Mouse (Mus musculus): ENCODE data around the gene Hsd11b1. TPM values are rescaled to one million over a fixed set of nuclear protein-coding genes. Genes with fewer than 3 reads are reported as not detected.
A peak's percentile ranks its signal among the peaks of the same experiment; 100 is the strongest.
"Not testable (repeated sequence)": the region's sequence is repeated elsewhere in the genome, so short reads cannot be mapped to it uniquely, and the experiment has no call there.

Hsd11b1 gene
- total RNA-seq, 4 experiments from 2014 or later = 36.3 to 42.8 (median 37.7) TPM

DNA sequence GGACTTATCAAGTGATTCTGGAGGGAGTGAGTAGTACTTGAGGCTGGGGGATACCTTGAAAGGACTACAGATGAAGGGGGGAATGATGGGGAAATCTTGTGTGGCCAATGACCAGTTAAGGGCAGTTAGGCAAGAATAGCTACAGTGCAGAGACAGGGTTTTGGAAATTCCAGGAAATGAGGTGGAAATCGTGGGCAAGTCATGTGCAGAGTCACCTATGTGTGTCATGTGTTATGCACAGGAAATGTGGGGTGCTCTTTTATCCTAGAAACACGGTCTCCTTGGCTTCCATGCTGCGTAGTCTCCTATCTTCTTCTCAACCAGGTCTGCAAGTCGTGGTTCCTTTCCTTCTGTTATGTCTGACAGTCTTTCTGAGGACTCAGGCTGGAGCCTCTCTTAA is 15.6 kb upstream of the Hsd11b1 start:
- no peak for DNase-seq (ENCODE audit: low spot score in 2 of 2)

DNA sequence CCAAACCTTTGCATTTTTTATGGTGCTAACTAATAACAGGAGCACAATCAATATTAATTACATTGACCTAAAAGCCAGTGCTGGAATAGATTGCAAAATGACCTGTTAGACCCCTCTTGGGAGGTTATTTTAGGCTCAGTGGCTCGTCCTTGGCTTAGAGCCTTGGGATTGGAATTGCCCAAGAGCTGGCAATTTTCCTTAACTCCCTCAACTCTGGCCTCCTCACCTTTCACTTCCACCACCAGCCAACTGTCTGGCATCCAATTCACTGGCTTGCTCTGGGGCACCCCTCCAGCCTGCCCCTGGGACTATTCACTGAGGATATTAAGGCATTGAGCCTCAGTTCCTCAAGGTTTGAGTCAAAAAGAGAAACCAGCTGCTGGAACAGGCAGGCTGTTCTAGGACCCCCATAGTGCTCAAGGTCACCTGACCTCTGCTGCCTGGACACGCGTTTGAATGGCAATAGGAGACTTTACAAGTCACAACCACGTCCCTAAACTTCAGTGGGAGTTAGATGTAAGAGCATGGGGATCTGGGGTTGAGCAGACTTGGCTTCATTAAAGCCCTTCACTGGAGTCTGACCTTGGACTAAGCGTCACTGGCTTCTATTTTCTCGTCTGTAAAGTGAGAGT is 14.7 kb upstream of the Hsd11b1 start:
- no peak for DNase-seq (ENCODE audit: low spot score in 2 of 2)

DNA sequence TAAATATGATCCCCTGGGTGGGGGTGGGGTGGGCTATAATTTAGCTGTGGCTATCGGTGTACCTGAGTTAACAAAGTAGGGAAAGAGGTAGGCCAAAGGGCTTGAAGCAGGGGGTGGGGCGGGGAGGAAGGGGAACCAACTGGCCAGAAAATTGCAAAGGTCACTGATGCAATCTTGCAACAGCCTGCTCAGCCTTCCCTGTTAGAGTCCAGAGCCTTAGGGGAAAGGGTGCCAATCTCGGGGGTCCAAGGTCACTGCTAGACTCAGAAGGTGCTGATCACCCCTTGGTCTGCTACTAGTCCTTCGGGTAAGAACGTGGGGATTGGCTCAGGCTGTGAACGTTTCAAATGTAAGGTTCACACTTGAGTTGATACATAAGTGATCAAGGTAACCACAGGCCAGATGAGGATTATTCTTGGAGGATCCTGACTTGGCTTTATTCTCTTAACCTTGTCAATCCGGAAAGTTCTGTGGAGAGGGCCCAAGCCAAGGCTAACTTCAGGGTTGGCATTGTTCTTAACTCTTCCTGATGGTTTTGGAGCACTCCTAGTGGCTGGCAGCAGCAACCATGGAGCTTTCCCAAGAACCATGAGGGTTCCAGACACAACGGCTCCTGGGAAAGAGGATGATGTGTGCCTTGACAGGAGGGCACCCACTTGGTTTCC is 10.7 kb upstream of the Hsd11b1 start:
- DNase-seq (ENCODE audit: low spot score in 2 of 2) = no peak

DNA sequence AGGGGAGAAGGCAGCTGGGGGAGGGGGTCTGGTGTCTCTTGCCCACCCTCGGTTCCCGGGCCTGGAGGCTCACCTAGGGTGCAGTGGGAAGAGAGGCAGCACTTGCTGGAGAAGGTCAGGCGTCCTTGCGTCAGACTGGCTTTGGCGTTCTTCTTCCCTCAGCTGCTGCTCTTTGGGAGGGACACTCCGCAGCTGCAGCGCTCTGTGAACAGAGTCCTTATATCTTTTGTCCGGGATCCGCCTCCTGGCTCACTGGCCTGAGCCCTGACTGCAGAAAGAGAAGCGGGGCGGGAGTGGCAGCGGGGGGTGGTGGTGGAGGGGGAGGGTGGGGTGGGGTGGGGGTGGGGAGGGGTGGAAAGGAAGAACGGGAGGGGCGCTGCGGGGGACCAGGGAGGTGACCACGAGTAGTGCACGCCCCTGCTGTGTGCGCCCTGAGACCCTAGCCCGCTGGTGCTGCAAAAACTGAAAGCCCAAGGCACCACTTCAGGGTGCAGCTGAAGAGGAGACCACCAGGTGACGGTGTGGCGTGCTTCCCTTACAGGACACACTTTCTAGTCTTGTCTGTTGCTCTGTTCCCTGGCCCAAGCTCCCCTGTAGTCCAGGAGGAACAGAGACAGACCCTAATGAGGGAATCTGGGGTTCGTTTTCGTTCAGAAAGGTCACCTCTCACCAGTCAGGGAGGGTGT is 9.2 kb upstream of the Hsd11b1 start, which contains the start of gene G0s2:
G0s2 (minus strand) TSS at position 302 of the 686 bp plus-strand sequence.
- peak; percentile 66 to 70 for DNase-seq (ENCODE audit: low spot score in 2 of 2)

DNA sequence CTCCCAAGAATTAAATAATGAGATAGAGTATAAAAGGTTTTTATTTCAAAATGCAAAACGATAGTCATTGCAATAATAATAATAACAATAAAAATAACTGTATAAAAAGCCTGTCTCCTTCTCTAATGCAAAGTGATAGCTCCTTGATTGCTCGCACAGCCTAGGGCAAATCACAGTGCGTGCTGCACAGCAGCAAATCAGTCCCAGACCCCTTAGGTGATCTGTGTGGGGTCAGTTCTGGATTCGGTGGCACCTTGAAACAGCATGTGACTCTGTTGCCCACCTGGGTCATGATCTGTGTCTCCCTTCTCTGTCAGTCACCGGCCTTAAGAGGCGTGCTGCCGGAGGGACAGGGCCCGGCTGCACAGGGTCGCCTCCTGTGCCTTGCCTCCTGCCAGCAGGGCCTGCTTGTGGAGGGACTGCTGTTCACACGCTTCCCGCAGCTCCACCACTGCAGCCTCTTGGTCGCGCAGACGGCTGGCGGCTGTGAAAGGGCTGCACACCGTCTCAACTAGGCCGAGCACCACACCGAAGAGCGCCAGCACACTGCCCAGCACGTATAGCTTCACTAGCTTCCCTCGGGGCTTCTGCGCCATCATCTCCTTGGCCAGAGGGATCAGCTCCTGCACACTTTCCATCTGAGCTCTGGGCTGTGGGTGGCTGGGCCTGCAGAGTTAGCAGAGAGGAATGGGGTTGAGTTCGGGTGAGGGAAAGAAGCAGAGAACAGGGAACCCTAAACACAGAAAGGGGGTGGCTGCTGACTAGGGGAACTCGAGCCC is 8.5 kb upstream of the Hsd11b1 start:
- DNase-seq (ENCODE audit: low spot score in 2 of 2) = peak in 1 of 2 experiments; percentile 30

DNA sequence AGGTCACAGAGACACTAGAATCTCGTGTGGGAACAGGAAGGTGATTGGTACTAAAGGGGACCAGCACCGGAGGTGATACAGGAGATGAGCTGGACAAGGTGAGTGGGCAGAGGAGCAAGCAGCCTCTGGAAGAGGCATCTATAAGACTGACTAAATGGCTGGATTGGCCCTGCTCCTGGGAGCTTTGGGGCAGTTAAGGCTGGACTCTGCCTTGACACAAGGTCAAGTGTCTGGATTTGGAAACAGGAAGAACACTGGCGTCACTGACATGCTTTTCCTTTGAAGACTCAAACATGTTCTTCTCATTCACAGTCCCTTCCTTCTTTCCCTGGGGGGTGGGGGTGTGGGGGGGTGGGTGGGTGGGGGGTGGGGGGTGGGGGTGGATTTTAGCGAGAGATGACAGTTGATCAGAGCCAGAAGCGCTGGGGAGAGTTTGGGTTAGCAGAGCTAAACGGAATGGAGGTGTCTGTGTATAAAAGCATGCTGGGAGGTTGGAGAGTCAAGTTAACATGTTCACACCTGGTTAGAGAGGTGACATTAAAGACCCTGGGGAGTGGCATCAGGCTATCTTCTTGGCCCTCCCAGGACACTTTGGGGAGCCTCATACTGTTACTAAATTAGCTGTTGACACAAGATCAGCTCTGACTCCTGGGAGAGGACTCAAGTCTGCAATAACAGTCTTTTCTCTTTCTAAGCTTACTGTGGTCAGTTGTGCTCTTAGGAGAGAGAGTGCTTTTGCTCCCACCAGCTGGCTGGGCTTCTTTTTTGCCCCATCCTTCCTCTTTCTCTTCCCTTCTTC is 7.3 kb upstream of the Hsd11b1 start:
- DNase-seq (ENCODE audit: low spot score in 2 of 2) = no peak

DNA sequence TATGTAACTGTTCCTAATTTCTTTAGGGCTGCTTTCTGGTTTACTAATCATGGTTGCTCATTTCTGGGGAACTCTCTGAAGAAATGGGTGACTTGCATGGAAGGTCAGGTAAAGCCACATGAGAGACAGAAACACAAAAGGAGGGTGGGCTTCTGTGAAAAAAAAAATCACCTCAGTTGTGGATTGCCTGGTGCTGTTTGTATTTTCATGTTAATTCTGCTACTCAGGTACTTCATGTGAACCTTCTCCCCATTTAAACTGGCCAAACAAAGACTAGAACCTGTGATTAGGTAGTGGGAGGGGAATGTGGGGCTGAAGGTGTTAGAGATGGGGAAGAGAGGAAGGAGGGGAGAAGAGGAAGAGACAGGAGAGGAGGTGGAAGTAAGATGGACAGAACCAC is 1.9 kb upstream of the Hsd11b1 start:
- no peak for DNase-seq (ENCODE audit: low spot score in 2 of 2)

DNA sequence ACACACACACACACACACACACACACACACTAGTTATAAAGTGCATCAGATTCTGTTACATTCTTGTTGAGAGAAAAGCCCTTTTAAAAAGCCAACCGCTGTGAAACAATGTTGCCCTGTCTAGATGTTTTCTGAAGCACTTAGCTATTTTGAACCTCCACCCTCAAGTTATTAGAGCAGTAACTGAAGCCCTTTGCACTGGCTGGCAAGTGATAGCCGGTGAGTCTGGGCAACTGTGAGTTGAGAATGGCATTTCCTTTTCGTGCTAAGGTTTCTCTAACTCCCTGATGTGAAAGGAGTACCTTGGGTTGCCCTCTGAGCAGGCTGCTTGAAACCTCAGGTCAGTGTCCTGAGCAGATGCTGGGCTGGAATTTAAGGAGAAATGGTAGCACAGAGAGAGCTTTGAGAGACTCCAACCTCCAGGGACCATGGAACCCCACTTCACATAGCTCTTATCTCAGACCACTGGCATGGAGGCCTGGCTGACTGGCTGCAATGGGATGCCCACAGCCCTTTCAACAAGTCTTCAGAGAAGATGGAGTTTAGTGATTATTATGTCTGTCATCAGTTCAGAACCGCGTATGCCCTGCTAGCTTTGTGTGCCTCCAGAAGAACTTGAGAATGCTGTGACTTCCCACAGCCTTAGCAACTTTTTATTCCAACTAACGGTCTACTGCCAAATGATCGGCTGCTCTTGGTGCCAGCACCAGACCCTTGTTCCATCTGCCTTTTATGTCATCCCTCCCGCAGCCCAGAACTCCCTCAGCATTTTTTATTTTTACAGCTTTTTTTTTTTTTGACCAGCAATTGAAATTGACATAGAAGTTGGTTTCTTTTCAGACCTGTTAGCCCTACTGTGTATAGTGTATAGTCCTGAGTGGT is 608 bp downstream of the Hsd11b1 start:
- no peak for DNase-seq (ENCODE audit: low spot score in 2 of 2)

DNA sequence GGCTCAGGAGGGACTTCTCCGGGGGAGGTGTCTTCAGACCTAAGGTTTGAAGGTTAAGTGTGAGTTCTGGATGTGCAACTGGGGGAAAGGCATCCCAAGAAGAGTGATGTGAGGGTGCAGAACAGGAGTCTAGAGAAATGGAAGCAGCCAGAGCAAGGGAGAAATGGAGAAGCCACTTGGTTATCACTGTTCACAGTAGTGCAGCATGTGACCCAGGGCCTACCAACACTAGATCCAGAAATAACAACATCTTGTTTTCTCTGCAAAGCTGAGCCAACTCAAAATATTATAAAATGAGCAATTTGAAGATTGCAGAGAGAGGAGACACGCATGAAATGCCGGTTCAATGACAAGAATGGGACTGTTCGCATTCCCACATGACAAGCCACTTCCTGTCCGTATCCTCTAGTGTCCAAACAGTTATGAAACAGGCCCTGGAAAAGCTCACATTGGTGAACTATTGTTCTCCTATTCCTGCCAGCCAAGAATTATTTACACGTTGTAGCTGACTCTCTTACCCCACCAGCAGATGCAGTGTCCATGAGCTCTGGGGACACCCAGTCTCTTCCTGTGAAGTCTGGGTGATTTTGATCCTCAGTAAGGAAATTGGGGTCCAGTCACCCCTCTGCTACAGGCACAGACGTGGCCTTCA is 1.9 kb downstream of the Hsd11b1 start:
- DNase-seq (ENCODE audit: low spot score in 2 of 2) = no peak

DNA sequence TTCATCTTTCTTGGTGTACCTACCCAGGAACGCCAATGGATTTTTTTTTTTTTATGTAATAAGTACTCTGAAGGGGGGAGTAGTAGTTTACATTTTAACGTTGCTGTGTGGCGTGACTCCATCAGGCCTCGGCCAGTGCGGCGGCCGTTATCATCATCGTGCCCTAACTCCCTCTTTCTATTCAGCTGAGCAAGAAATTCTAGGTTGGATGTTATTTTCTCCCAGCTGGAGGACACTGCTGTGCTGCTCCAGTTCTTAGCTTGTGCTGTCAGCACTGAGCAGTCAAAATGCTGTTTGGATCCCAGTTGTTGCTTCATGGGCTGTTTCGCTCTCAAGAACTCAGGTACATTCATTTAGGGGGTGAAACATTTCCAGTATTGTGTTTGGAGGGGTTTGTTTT is 4.3 kb downstream of the Hsd11b1 start:
- DNase-seq (ENCODE audit: low spot score in 2 of 2) = no peak

DNA sequence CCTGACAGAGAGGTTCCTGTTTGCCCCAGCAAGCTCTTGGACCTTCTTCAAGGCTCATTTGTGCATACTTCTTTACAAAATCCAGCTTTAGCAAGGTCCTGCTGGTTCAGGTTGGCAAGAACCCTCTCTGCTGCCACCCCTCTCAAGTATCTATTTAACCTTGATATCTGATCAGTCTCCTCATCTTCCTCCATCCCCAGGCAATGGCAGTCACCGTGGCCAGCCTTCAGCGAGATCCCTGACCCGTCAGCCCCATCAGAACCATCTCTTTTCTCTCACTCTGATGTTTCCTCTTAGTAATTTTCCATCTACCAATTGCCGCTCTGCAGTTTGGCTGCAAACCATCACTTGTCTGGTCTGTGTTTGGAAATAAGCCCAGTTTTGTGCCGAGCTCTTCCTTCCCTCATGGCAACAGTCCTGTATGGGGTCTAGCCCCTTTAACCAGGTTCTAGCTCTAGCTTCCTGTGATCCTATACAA is 7.2 kb downstream of the Hsd11b1 start:
- DNase-seq (ENCODE audit: low spot score in 2 of 2) = peak in 1 of 2 experiments; percentile 33

DNA sequence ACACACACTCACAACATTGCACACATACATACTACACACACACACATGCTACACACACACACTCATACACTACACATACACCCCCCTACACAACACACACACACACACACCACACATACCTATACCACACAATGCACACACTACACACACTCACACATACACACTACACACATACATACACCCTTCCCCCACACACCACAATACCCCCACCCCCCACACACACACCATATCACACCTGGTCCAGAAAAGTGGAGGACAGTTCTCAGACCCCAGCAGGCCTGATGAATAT is 7.6 kb downstream of the Hsd11b1 start:
- no peak for DNase-seq (ENCODE audit: low spot score in 2 of 2)

DNA sequence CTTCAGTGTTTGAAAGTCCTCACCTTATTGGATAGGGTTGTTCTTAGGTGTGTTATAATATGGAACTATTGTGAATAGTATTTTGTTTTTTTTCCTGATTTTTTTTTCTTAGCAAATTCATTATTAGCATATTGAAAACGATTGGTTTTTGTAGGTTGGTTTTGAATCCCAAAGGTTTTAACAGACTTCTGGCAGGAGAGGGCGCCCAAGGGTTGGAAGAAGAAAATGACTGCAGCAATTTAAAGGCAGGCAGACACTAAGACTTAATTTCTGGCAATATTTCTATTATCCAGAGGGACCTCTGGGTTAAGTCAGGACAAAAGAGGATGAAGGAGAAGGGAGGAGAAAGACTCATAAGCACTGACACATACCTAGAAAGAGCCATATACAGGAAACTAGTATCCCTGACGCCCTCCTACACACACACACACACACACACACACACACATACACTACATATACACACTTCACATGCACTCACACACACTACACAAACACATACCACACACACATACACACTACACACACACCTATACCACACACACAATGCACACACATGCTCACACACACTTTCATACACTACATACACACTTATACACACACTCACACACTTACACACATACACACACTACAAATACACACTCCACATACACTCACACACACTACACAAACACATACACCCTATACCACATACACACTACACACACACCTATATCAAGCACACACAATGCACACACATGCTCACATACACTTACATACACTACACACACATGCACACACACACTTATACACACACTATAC is 8.2 kb downstream of the Hsd11b1 start:
- DNase-seq (ENCODE audit: low spot score in 2 of 2) = peak in 1 of 2 experiments; percentile 83

DNA sequence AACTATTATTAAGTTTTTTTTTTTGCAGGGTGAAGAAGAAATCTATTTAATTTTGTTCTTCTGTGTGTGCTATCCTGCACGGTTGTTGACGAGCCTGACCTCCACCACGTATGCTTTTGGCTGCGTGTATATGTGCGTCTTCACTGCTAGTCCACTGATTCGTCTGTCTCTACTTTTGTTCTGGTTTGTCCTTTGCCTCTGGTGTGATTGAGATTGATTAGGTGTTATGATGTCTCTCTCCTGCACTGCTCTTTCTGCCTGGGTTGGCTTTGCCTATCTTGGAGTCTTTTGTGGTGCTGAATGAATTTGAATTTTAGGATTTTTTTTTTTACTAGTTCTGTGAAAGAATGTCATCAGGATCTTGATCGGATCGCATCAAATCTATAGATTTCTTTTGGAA is 8.8 kb downstream of the Hsd11b1 start:
- no peak for DNase-seq (ENCODE audit: low spot score in 2 of 2)

DNA sequence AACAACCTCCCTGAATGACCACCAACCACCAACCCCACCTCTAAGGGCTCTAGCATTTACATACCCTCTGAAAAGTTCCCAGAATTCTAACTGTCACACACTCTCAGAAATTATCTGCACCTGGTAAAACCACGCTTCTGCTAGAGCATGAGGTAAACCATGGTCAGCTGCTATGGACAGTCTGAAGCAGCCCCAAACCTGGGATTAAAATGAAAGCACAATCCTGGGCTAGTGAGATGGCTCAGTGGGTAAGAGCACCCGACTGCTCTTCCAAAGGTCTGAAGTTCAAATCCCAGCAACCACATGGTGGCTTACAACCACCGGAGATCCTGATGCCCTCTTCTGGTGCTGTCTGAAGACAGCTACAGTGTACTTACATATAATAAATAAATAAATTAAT is 10.0 kb downstream of the Hsd11b1 start:
- DNase-seq (ENCODE audit: low spot score in 2 of 2) = not testable (repeated sequence)

DNA sequence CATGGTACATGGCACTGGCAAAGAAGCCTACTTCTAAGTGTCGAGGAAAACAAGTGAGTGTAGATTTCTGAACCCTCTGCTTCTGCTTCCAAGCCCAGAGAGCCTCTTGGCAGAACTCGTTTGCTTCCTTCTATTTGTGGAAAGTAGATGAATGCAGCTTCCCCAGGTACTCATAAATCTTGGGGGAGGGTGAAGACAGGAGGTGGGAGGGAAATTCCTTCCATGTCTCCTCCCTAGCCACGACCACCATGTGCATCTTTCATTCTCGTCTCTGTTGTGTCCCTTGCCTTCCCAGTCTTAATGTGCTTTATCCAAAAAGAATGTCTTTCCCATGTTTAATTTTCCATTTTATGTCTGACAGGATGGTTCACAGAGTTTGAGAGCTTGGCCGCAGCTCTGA is 11.3 kb downstream of the Hsd11b1 start:
- DNase-seq (ENCODE audit: low spot score in 2 of 2) = no peak

DNA sequence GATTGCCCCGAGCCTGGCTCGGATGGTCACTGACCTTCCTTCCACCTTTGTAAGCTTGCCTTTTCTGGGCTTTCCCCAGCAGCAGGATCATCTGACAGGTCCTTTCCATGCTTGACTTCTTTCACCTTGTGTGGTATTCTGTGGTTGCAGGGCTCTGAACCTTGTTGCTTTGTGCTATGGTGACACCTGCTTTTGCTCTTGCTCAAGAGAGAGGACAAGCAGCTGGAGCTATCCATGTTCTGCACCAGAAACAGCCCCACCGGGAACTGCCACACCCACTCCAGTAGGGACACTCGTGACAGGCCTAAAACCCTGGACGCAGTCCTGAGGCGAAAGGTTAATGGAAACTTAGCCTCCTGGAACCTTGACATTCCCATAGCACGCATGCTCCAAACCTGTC is 12.5 kb downstream of the Hsd11b1 start:
- no peak for DNase-seq (ENCODE audit: low spot score in 2 of 2)

DNA sequence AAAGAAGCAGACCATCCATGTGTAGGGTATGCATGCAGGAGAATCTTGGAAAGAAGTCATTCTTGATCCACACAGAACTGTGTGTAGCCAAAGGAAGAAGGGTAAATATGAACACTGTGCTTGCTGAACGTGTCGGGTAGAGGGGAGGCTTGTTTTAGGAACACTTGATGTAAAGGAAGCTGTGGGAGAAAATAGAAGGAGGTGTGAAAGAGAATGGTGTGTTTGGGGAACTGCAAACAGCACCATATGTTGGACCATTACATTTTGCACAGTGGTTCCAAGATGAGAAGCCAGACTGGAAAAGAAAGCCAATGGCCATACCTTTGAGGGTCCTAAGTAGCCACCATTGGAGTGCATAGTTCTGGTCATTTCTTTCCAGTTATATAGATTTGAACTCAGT is 13.8 kb downstream of the Hsd11b1 start:
- DNase-seq (ENCODE audit: low spot score in 2 of 2) = no peak

DNA sequence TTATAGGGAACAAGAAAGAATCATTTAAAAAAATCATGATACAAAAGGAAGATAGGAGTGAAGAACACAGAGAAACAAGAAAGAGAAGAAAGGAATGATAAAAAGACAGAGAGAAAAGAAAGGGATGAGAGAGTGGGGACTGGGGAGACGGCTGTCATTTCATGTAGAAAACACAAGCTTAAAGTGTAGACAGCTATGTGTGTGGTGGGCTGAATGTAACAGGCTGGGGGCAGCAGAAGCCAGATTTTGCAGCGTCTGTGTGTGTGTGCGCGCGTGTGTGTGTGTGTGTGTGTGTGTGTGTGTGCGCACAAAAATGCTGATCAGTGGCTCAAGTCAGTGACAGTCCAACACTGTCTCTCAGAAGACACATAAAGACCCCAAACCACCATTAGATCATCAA is 19.6 kb downstream of the Hsd11b1 start:
- no peak for DNase-seq (ENCODE audit: low spot score in 2 of 2)
